Mouse (Mus musculus) embryonic facial prominence, embryonic 14.5 days (tissue): ENCODE data around the gene Pik3r2. TPM values are rescaled to one million over a fixed set of nuclear protein-coding genes. Genes with fewer than 3 reads are reported as not detected.

Experiments used
- ATAC-seq: fragments of 200-750 bp; cut with Nextera tagmentation; 2 replicates; pipeline ENCODE4 v1.8.0; 2017; ENCODE audit warnings: low read depth, moderate number of reproducible peaks, moderate TSS enrichment
- DNase-seq: peaks from one replicate; pipeline ENCODE4 v3.0.0-alpha.2; 2015; ENCODE audit warnings: low spot score
- H3K27ac ChIP-seq: fragments of 300-500 bp; sonication (generic); replicated peaks from 2 replicates; pipeline ENCODE4 v1.5.1; 2014; ENCODE audit warnings: low read depth, mild to moderate bottlenecking, low read length, moderate library complexity
- H3K27me3 ChIP-seq: fragments of 300-500 bp; sonication (generic); replicated peaks from 2 replicates; pipeline ENCODE4 v1.6.1; 2014; ENCODE audit warnings: low read length; ENCODE audit not compliant: control insufficient read depth, insufficient read depth
- H3K36me3 ChIP-seq: fragments of 300-500 bp; sonication (generic); 2 replicates; pipeline ENCODE4 v1.6.1; 2014; ENCODE audit warnings: low read length, mixed read lengths; ENCODE audit not compliant: control insufficient read depth, insufficient read depth
- H3K4me1 ChIP-seq: fragments of 300-500 bp; sonication (generic); 2 replicates; pipeline ENCODE4 v1.6.1; 2014; ENCODE audit warnings: antibody characterized with exemption, low read length; ENCODE audit not compliant: control insufficient read depth, insufficient read depth
- H3K4me2 ChIP-seq: fragments of 300-500 bp; sonication (generic); 2 replicates; pipeline ENCODE4 v1.6.1; 2014; ENCODE audit warnings: low read depth, mild to moderate bottlenecking, low read length, moderate library complexity, mixed read lengths
- H3K4me3 ChIP-seq: fragments of 300-500 bp; sonication (generic); 2 replicates; pipeline ENCODE4 v1.5.1; 2014; ENCODE audit warnings: low read depth, mild to moderate bottlenecking, low read length
- H3K9ac ChIP-seq: fragments of 300-500 bp; sonication (generic); 2 replicates; pipeline ENCODE4 v1.6.1; 2014; ENCODE audit warnings: low read depth, mild to moderate bottlenecking, low read length, moderate library complexity, mixed read lengths
- H3K9me3 ChIP-seq: fragments of 300-500 bp; sonication (generic); 2 replicates; pipeline ENCODE4 v1.6.1; 2016; ENCODE audit warnings: low read length; ENCODE audit not compliant: control insufficient read depth
- WGBS: fragments of 180-500 bp; shearing (Covaris S2); extraction: QIAGEN DNeasy Blood & Tissue Kit; methylation state at CpG from one replicate; pipeline ENCODE4 v1.1.7; 2014; 5-methylcytosine and 5-hydroxymethylcytosine counted together
- polyA plus RNA-seq: library from polyadenylated mRNA; unstranded; fragments of >200 nt; fragmentation: Nextera tagmentation; extraction: Ambion mirVana; gene quantifications from 2 replicates; pipeline ENCODE4 v1.2.1, GENCODE M21; 2014

Gene Pik3r2
- polyA plus RNA-seq, 1 experiment from 2014 or later: 61.5 TPM

- Histone ChIP-seq H3K4me1 (no peaks in the 10 kb centered on the region), H3K9me3 (no peaks in the 10 kb centered on the region), H3K4me2 (no peak overlapping the region), H3K27ac (no peak overlapping the region), H3K27me3 (peaks cover 25% of the 10 kb centered on the region), H3K4me3 (no peak overlapping the region), H3K36me3 (no peaks in the 10 kb centered on the region), H3K9ac (no peak overlapping the region)
- 44% methylated on average over 3 of the region's 3 CpGs for WGBS
- DNase-seq: no peak
- no peak for ATAC-seq
Observed at GRCm38 (mm10) chr8:70738211-70738610, 38.3 kb downstream of the Pik3r2 start.

GRCm38 (mm10) chr8:70737705-70738104 lies 38.8 kb downstream of the Pik3r2 start:
- H3K27me3 ChIP-seq: peaks cover 20% of the 10 kb centered on the region
- no peak overlapping the region for H3K4me3 ChIP-seq
- H3K9me3 ChIP-seq: no peaks in the 10 kb centered on the region
- H3K4me1 ChIP-seq: no peaks in the 10 kb centered on the region
- H3K4me2 ChIP-seq: no peak overlapping the region
- no peaks in the 10 kb centered on the region for H3K36me3 ChIP-seq
- DNase-seq: no peak
- H3K27ac ChIP-seq: no peak overlapping the region
- no peak for ATAC-seq
- 51% methylated on average over 5 of the region's 5 CpGs for WGBS
- no peak overlapping the region for H3K9ac ChIP-seq

GRCm38 (mm10) chr8:70730956-70731355 lies 45.6 kb downstream of the Pik3r2 start:
- ATAC-seq (no peak), DNase-seq (no peak)
- Histone ChIP-seq H3K36me3 (no peaks in the 10 kb centered on the region), H3K4me2 (no peak overlapping the region), H3K4me3 (no peak overlapping the region), H3K4me1 (no peaks in the 10 kb centered on the region), H3K27me3 (peaks cover 41% of the 10 kb centered on the region), H3K9ac (no peak overlapping the region), H3K27ac (no peak overlapping the region), H3K9me3 (no peaks in the 10 kb centered on the region)
- WGBS: 93% methylated on average over 4 of the region's 4 CpGs

GRCm38 (mm10) chr8:70729808-70730475 lies 46.6 kb downstream of the Pik3r2 start:
- Histone ChIP-seq H3K36me3 (no peaks in the 10 kb centered on the region), H3K4me2 (peak overlapping the region; percentile 49), H3K4me3 (peak overlapping the region; percentile 25), H3K27ac (no peak overlapping the region), H3K27me3 (peaks cover 41% of the 10 kb centered on the region), H3K9ac (peak overlapping the region; percentile 30; the same call in 1 of the 2 replicates), H3K4me1 (no peaks in the 10 kb centered on the region), H3K9me3 (no peaks in the 10 kb centered on the region)
- DNase-seq: no peak
- WGBS: 5% methylated on average over 34 of the region's 34 CpGs
- no peak for ATAC-seq

GRCm38 (mm10) chr8:70726721-70727120 lies 49.8 kb downstream of the Pik3r2 start:
- Histone ChIP-seq H3K9me3 (no peaks in the 10 kb centered on the region), H3K36me3 (no peaks in the 10 kb centered on the region), H3K4me1 (no peaks in the 10 kb centered on the region), H3K27me3 (peaks cover 41% of the 10 kb centered on the region), H3K9ac (no peak overlapping the region), H3K27ac (no peak overlapping the region), H3K4me3 (no peak overlapping the region), H3K4me2 (no peak overlapping the region)
- 44% methylated on average over 11 of the region's 11 CpGs for WGBS
- ATAC-seq (no peak), DNase-seq (no peak)

- no peaks in the 10 kb centered on the region for H3K36me3 ChIP-seq
- no peak for ATAC-seq
- no peaks in the 10 kb centered on the region for H3K4me1 ChIP-seq
- no peak overlapping the region for H3K4me3 ChIP-seq
- H3K27me3 ChIP-seq: peaks cover 39% of the 10 kb centered on the region
- no peak overlapping the region for H3K4me2 ChIP-seq
- WGBS: 23% methylated on average over 14 of the region's 14 CpGs
- H3K27ac ChIP-seq: no peak overlapping the region
- H3K9me3 ChIP-seq: no peaks in the 10 kb centered on the region
- H3K9ac ChIP-seq: no peak overlapping the region
- no peak for DNase-seq
Observed at GRCm38 (mm10) chr8:70725792-70726447, 50.6 kb downstream of the Pik3r2 start.

GRCm38 (mm10) chr8:70724216-70724615 lies 52.3 kb downstream of the Pik3r2 start:
- H3K27me3 ChIP-seq: peaks cover 22% of the 10 kb centered on the region
- no peak overlapping the region for H3K4me3 ChIP-seq
- WGBS: 67% methylated on average over 12 of the region's 12 CpGs
- H3K9ac ChIP-seq: no peak overlapping the region
- no peak overlapping the region for H3K27ac ChIP-seq
- no peak overlapping the region for H3K4me2 ChIP-seq
- no peaks in the 10 kb centered on the region for H3K4me1 ChIP-seq
- no peaks in the 10 kb centered on the region for H3K9me3 ChIP-seq
- no peaks in the 10 kb centered on the region for H3K36me3 ChIP-seq
- DNase-seq (no peak), ATAC-seq (no peak)

GRCm38 (mm10) chr8:70723486-70724210 lies 52.9 kb downstream of the Pik3r2 start, which contains the start of gene Pde4c:
Gene Pde4c (plus strand): TSS chr8:70723720.
- Histone ChIP-seq H3K27me3 (peaks cover 16% of the 10 kb centered on the region), H3K9me3 (no peaks in the 10 kb centered on the region), H3K4me1 (no peaks in the 10 kb centered on the region), H3K4me2 (no peak within 1 kb of the TSS), H3K4me3 (no peak within 1 kb of the TSS), H3K9ac (no peak within 1 kb of the TSS), H3K36me3 (no peaks in the 10 kb centered on the region), H3K27ac (no peak within 1 kb of the TSS)
- DNase-seq (no peak), ATAC-seq (no peak)
- 53% methylated on average over 7 of the region's 7 CpGs for WGBS
